23 mouse cellular contexts compared by ENCODE assay signal in genomic region chr11:68631611-68632316, GRCm38 (mm10). TPM values are rescaled to one million over a fixed set of nuclear protein-coding genes. Genes with fewer than 3 reads are reported as not detected.
DNase-seq lines count a peak whose midpoint lies in the region; ATAC-seq lines count a peak whose summit lies in the region.
"Had no signal": no experiment of that assay in that cellular context is flagged by ENCODE, and none has a peak within 500 bp of the region (broad histone marks: within the 10 kb centered on the region; RNA-seq: fewer than 3 reads in every experiment).

No protein-coding gene starts in this region.

- H3K27ac ChIP-seq in embryonic facial prominence, embryonic 15.5 days (replicated peaks) = peak overlapping the region; percentile 63
- H3K27ac ChIP-seq: forebrain, embryonic 13.5 days; heart, embryonic 15.5 days; hindbrain, postnatal 0 days; kidney, postnatal 0 days; liver, embryonic 15.5 days; midbrain, embryonic 13.5 days had no signal

- no peaks in the 10 kb centered on the region for H3K27me3 ChIP-seq in embryonic facial prominence, embryonic 15.5 days
- H3K27me3 ChIP-seq: forebrain, embryonic 13.5 days; heart, embryonic 15.5 days; midbrain, embryonic 13.5 days had no signal

- no peak overlapping the region for H3K9ac ChIP-seq in embryonic facial prominence, embryonic 15.5 days
- H3K9ac ChIP-seq: forebrain, embryonic 13.5 days; heart, embryonic 15.5 days; liver, embryonic 15.5 days; midbrain, embryonic 13.5 days had no signal

- no peak for DNase-seq in frontal cortex, postnatal 14 days (ENCODE audit: low spot score in 2 of 2)
- peak; percentile 27 to 57 for DNase-seq in right cerebral cortex, adult 2 months (ENCODE audit: low spot score in 2 of 2)
- DNase-seq in right cerebral cortex, postnatal 4 days = no peak
- no peak for DNase-seq in c-Kit-positive CD71-positive TER-119-positive erythroid progenitor cells, embryonic 14.5 days (ENCODE audit: low spot score)
- no peak for DNase-seq in layer of hippocampus, postnatal 10 days (ENCODE audit: low spot score in 2 of 2)
- DNase-seq: adrenal gland, postnatal 36 days; cerebellum, postnatal 14 days; heart, adult 18-20 months; kidney, adult 11 months; thymus, postnatal 14 days had no signal

- H3K4me2 ChIP-seq in embryonic facial prominence, embryonic 15.5 days (replicated peaks) = 0 out of 2 replicates have a peak overlapping the region, but pooled peaks have one; percentile 0
- H3K4me2 ChIP-seq: forebrain, embryonic 13.5 days; heart, embryonic 15.5 days; liver, embryonic 15.5 days; midbrain, embryonic 13.5 days had no signal

- ATAC-seq in frontal cortex, adult (ENCODE audit: low TSS enrichment) = peak; percentile 27; the same call in 1 of the 2 replicates
- ATAC-seq in embryonic facial prominence, embryonic 15.5 days (ENCODE audit: insufficient number of reproducible peaks, low FRiP score, low TSS enrichment, low read depth) = no peak
- ATAC-seq: forebrain, embryonic 13.5 days; hindbrain, postnatal 0 days; lung, postnatal 0 days; midbrain, embryonic 13.5 days had no signal

- no peaks in the 10 kb centered on the region for H3K36me3 ChIP-seq in embryonic facial prominence, embryonic 15.5 days
- H3K36me3 ChIP-seq: heart, embryonic 15.5 days; liver, embryonic 15.5 days; midbrain, embryonic 13.5 days had no signal

- no peak overlapping the region for H3K4me3 ChIP-seq in embryonic facial prominence, embryonic 15.5 days (replicated peaks)
- H3K4me3 ChIP-seq: forebrain, embryonic 13.5 days; heart, embryonic 15.5 days; liver, embryonic 15.5 days; midbrain, embryonic 13.5 days had no signal

- no peaks in the 10 kb centered on the region for H3K9me3 ChIP-seq in embryonic facial prominence, embryonic 15.5 days (replicated peaks)
- H3K9me3 ChIP-seq: forebrain, embryonic 13.5 days; heart, embryonic 15.5 days; liver, embryonic 15.5 days; midbrain, embryonic 13.5 days had no signal

- 33% methylated on average over 17 of the region's 17 CpGs for WGBS in embryonic facial prominence, embryonic 15.5 days

- 0 out of 2 replicates have a peak, but pooled peaks cover 9% of the 10 kb centered on the region for H3K4me1 ChIP-seq in embryonic facial prominence, embryonic 15.5 days
- H3K4me1 ChIP-seq: forebrain, embryonic 13.5 days; liver, embryonic 15.5 days; midbrain, embryonic 13.5 days had no signal

RNA-seq across cellular contexts. Expression of gene Ccdc42, which starts 44.9 kb away (rescaled TPM):
- polyA plus RNA-seq in embryonic facial prominence, embryonic 15.5 days (2015; fragmentation: Nextera tagmentation; extraction: Ambion mirVana) = 0.20 TPM in 1 of 2 replicates, not detected in the other
- total RNA-seq in layer of hippocampus, postnatal 10 days (2021) = under 1 TPM; 0.49 to 0.87 TPM
- total RNA-seq: adrenal gland, postnatal 36 days; gastrocnemius, adult 8-10 months; heart, adult 18-20 months; hematopoietic stem cell, adult 5-6 weeks; hindbrain, postnatal 0 days; megakaryocyte progenitor cell, adult 5-6 weeks; neutrophil, adult 5-6 weeks had no signal
- polyA plus RNA-seq: forebrain, embryonic 13.5 days; liver, embryonic 15.5 days had no signal

RNA-seq across cellular contexts. Expression of gene Myh10, which starts 59.6 kb away (rescaled TPM):
- 87.8 and 94.2 TPM in 2 replicates for polyA plus RNA-seq in embryonic facial prominence, embryonic 15.5 days (2015; fragmentation: Nextera tagmentation; extraction: Ambion mirVana)
- 100 to 1,000 TPM; 164 to 167 TPM for total RNA-seq in layer of hippocampus, postnatal 10 days (2021)
- total RNA-seq: neutrophil, adult 5-6 weeks had no signal

Comparison
In these comparisons a context has a peak if more than half of its experiments do, and no peak if none do; other contexts are left out.
1. DNase-seq: peak in right cerebral cortex, adult 2 months (2 of 2); none in frontal cortex, postnatal 14 days (0 of 2), right cerebral cortex, postnatal 4 days (single experiment), c-Kit-positive CD71-positive TER-119-positive erythroid progenitor cells, embryonic 14.5 days (single experiment) and layer of hippocampus, postnatal 10 days (0 of 2).